Mouse (Mus musculus): ENCODE measurements at regions not wholly inside any gene's neighbourhood (a gene's known extent, or its start where the extent isn't known, plus 50 kb on each side); places are given as distances from the start of the nearest gene placed in this dataset.

- TF ChIP-seq POLR2A (IDR thresholded peaks at IDR 0.05; ENCODE audit: borderline replicate concordance, insufficient read depth, low read length) (no peak), CTCF (IDR thresholded peaks at IDR 0.05; ENCODE audit: borderline replicate concordance, insufficient read depth, low read depth, low read length) (no peak)
These were observed 466.2 kb upstream of the Fam241a start for GRCm38 (mm10) chr3:128362310-128362709.
